Mouse (Mus musculus) adrenal gland (tissue): ENCODE measurements around the gene Htra3.

Source experiments
- intact Hi-C: fragments of 180-260 bp; cut with DNase I; formaldehyde crosslinking; loops from one replicate; pipeline ENCODE4 v1.15.1; 2025
- long read RNA-seq, 2 experiments: library from polyadenylated mRNA; unstranded; transcript quantifications; one replicate each; pipeline ENCODE4 v2.0.0; 2020; ENCODE audit warnings: borderline replicate concordance in 1 of 2; ENCODE audit not compliant: insufficient replicate concordance in 1 of 2

Gene Htra3
- long read RNA-seq, experiment 1, partial matches to known transcripts: 2 of 8 reads
- long read RNA-seq, experiment 1, other reads (novel, unspliced or antisense): 4 of 8 reads
- long read RNA-seq, experiment 2, transcript Htra3-201 (9 exons, 2,750 nt): major isoform, 8 of 11 reads
- long read RNA-seq, experiment 2, partial matches to known transcripts: 1 of 11 reads
- long read RNA-seq, experiment 2, other reads (novel, unspliced or antisense): 1 of 11 reads

DNA sequence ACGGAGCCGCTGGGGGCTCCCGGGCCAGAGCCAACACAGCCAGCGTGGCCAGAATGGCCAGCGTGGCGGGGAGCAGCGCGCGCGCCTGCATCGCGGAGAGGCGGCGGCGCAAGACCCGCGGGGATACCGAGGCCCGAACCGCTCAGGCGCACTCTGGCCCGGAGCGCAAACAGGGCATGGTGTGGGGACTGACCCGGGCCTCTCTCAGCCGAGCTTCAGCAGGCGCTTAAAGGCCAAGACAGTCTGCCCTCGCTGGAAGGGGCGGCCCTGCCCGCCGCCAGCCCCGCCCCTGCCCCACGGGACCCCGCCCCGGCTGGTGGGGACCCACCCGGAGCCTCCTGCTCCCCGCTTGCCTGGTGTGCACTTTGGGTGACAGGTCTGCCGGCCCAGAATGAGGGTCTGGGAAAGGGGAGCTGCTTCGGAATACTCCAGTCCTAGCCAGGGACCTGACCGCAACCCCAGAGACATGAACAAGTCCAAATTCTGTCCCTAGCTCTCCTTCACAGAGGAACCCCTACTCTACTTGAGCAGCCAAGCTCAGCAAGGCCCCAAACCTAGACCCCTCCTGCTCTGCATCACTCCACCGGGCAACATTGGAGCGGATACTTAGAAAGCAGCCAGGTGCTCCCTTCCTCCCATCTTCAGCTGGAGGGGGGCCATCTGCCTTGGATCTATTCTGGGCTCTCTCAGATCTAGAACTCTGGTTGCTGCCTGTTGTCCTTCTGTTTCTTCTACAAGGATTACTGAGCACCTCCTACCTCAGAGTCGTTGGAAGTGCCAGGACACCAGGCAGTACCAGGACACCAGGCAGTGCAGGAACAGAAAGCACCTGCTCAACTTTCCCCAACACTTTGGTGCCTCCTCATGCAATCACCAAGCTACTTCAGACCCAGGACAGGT, at the start of gene Htra3:
TSS of gene Htra3 (minus strand) at position 527 of the 900 bp plus-strand sequence.
- intact Hi-C loops: loop anchor here (2.0 to 5.0 kb wide), 2 partner anchors 52 to 85 kb away; no protein-coding TSS in a partner anchor

DNA sequence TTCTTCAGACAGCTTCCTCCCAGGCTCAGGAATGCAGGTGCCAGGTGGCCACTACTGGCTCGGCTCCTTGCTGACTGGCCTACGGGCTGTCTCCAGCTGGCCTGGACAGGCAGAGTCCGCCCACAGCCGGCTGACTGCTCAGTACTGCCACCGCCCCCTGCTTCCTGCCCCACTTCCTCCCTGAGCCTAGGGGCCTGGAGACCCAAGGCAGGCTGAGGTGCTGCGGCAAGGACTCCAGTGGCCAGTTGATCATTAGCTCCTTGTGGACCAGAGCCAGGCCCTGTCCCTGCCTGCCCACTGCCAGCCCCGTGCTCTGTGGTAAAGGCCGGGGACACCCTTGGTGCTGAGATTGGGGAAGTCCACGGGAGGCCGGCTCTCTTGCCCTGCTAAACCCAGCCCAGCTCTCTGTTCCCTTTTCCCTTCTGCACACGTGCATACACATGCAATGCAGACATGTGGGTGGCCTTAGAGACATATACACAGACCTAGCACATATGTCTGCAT, 49.4 kb upstream of the Htra3 start:
- intact Hi-C loops: no loop called here

DNA sequence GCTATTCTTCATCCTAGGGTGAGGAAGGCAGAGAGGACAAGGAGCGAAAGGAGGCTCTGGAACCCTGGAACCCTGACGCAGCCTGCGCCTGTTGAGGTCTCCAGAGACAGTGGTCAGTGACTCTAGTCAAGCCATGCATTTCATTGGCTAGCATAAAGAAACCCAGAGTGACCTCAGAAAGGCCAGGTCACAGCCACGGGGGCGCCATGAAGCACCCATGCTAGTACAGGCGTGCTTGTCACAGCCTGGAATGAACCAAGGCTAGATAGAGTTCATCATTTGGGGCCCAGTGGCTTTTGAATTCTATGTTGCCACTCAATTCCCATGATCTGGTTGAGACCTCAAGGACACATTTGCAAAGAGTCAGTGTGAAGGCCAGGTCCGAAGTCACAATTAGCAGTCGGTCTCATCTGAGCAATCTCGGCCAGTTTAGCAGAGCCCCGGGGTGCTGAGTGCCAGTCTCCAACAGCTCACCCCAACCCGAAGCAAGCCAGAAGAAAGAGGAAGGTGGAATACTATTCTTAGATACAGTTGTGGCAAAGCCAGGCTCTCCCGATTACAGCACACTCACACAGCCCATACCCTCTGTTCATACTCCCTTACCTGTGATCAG, 48.9 kb upstream of the Htra3 start:
- intact Hi-C loops: no loop called here

DNA sequence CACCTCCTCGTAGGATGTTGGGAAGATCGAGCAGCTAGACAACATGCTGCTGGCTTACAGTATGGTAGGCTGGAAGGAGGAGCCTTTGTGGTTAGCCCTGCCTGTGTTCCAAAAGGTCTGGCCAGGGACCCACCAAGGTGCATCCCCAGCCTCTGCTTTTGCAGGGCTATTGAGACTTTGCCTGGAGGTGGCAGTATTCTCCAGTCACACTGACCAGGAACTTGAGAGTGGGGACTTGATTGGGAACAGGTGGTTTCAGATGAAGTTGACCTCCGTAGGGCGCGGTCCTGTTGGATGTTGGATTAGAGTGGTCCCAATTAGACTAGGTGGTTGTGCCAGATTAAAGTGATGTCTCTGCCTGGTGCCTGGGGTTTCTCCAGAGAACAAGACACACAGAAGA, 47.9 kb upstream of the Htra3 start:
- intact Hi-C loops: no loop called here

DNA sequence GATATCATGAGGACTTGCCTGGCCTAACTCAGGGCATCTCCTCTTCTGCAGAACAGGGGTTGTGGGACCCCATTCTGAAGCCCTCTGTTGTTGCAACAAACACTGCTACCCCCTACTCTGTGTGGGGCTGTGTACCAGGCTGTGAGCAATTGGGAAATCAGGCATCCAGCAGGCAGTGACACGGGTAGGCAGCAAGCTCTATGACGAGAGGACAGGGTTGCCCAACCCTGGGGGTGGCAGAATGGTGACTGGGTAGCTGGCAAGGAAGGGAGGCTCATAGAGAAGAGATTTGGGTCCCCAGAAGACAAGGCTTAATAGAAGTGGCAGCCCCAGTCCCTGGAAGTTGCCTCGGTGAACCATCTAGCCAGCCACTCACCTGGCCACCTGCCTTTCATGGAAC, 46.3 kb upstream of the Htra3 start:
- intact Hi-C loops: no loop called here

DNA sequence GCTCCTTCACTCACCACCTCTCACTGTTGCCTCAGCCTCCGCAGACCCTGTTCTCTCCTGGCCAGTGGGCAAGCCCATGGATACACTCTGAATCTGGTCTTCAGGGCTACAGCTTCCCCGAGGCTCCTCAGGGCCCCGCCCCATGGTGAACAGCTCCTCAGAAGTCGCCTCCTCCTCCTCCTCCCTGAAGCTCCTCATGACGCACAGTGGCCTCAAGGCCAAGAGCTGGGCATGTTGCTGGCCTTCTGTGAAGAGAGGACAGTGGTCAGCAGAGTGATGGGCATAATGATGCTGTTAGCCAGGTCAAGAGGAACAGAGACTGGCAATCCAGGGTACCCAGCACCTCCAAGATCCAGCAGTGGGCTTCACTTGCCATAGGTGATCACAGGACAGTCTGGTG, 44.3 kb upstream of the Htra3 start:
- intact Hi-C loops: no loop called here

DNA sequence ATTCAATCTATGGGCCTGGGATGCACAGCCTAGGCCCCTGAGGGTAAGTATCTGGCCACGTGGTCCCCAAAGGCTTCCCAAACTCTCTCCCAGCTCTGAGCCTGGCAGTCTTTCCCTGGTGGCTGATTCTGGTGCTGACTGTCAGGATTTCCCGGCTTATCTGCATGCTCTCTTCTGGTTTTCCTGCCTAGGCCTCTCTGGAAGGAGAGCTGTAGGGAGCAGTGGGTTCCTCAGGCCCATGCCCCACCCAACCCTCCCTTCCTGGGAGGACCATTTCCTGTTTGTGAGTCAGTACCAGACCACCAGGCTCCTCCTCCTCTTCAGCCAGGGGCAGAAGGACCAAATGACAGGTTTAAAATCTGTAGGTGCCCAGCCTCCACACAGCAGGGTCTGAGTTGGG, 43.1 kb upstream of the Htra3 start:
- intact Hi-C loops: no loop called here

DNA sequence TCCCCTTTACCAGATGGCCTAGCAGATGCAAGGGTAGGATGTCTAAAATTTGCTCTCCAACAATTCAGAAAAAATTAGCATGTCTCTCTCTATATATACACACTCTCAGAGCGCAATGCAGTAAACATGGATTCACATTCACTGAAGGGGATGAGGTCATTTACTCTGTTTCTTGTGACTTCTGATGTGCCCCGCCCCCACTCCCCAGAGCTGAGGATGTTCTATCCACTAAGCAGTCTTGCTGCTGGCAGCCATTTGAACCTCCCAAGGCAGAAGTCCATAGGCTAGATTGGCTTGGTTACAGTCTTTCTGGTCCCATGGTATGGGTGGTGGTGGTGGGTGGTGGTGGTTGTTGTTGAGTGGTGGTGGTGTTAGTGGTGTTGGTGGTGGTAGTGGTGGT, 42.4 kb upstream of the Htra3 start:
- intact Hi-C loops: no loop called here

DNA sequence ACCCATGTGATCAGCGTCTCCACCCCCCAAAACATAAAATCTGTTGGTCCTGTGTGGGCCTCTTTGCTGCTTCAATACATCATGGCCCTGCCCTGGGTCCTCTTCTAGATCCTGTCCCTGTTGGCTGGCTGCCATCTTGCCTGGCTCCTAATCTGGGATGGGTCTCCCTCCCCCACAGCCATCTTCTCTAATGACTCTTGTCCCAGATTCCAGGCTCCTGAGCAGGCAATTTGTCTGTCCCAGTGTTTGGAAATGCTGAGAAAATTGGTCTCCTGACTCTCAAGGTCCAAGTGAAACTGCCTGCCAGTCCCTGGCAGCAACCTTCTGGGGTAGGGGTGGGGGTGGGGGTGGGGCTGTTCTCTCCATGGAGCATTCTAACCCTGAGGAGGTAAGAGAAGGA, 40.3 kb upstream of the Htra3 start:
- intact Hi-C loops: loop anchor here (5.0 kb wide), 1 partner anchor 37 kb away; the partner anchor contains the start of gene Ablim2

DNA sequence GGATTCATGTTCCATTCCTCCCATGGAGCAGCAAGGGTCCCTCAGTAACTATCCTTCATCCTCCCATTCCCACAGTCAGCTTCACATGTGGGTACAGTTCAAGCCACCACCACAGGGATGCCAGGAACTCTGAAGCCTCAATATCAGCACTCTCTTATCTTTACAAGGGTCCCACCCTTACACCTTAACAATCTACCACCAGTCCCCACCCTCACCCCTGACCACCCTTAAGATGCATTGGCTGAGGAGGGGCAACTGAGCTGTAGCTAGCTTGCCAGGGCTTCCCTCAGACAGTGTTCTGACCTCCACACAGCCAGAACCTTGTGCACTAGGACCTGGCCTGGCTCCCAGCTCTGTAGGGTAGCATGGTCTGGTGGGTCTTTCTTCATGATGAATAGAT, 39.8 kb upstream of the Htra3 start:
- intact Hi-C loops: loop anchor here (5.0 kb wide), 1 partner anchor 38 kb away; the partner anchor contains the start of gene Ablim2

DNA sequence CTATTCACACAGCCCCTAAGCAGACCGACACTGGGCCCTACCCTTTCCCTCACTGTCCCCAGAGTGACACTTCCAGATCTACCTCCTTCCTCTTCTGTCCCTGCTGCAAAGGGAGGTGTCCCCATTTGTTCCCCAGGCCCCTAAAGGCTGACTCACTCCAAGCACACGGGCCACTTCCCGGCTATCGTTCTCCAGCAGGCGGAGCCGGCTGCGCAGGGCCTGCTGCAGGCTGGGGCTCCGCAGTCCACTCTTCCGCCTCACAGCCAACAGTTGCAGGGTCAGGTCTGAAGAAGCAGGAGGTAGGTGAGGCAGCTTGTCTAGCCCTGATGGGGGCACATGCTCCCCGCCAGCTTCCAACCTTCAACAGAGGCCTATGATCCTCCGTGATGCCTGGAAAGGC, 39.2 kb upstream of the Htra3 start:
- intact Hi-C loops: loop anchor here (5.0 kb wide), 1 partner anchor 38 kb away; the partner anchor contains the start of gene Ablim2

DNA sequence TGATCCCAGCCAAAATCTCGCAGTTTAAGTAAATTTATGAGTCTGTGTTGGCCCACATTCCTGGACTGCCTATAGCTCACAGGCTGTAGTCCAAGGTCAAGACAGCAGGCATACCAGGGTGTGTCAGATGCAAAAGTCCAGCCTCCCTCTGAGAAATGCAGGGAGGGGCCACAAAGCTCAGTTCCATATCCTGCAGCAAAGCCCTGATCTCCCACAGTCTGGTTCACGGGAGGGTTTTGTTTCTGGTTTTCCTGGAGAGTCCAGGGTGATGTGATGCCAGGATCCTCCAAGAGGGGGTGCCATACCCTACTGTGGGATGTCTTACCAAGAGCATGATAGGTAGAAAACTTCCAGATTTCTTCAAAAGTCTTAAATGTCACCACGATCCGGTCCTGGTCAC, 38.4 kb upstream of the Htra3 start:
- intact Hi-C loops: loop anchor here (5.0 kb wide), 1 partner anchor 39 kb away; the partner anchor contains the start of gene Ablim2

DNA sequence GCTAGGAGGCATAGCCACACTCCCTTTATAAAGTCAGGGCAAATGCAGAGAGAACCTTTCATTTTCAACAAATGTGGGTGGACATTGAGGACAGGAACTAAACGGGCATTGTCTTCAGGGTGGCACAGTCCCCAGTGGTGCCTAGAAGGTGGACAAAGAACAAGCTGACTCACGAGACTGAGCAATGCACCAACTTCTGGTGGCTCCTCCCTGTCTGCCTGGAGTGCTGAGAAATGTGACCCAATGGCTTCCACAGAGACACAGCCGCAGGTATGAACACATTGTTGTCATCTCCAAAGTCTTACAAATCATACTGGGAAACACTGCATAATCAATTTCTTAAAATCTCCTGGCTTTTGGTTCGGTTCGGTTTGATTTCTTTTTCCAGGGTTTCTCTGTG, 37.9 kb upstream of the Htra3 start:
- intact Hi-C loops: loop anchor here (5.0 kb wide), 1 partner anchor 40 kb away; the partner anchor contains the start of gene Ablim2

DNA sequence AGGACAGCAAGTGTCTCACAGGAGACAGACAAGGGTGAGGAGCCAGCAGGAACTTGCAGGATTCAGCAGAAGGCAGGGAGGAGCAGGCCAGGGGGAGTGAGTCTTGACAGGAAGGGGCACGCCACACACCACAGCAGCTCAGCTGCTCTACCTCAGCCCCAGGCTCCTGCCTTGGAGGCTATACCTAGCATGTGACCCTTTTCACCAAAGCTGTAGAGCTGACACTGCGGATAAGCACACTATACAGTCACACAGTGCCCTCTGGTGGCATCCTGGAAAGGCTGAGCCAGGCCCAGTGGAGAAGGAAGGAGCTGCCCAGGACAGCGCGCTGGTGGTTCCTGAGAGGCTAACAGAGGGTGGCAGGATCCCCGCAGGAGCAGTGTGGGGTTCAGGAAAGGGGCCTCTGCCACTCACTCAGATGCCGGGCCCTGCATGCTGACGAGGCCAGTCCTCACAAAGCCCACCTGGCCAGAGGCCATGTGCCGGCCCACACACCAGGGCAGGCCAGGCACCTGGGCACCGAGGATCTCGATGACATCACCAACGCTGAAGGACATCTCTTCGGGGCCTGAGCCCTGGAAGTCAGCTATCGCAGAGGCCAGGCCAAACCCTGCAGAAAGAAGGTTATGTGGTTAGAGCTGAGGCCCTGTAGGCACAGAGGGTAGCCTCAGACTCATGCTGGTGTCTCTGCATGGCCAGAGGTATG, 34.2 kb upstream of the Htra3 start:
- intact Hi-C loops: no loop called here

DNA sequence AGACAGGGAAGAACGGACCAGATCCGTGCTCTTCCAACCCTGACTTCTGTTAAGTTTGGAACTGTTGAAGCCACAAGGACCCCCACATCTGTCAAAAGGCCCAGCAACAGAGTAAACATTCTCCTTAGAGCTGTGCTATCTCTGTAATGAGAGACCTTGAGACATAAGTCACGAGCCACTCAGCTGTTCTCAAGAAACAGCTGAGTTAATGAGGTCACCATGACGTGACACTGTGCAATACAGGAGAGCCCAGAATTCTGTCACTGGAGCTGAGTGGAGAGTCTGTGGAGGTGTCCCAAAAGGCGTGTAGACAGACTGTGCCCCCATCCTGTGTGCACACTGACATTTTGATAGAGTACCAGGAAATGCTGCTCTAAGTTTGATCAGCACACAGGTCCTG, 32.9 kb upstream of the Htra3 start:
- intact Hi-C loops: loop anchor here (1.0 kb wide), 1 partner anchor 11 kb away; no protein-coding TSS in a partner anchor

DNA sequence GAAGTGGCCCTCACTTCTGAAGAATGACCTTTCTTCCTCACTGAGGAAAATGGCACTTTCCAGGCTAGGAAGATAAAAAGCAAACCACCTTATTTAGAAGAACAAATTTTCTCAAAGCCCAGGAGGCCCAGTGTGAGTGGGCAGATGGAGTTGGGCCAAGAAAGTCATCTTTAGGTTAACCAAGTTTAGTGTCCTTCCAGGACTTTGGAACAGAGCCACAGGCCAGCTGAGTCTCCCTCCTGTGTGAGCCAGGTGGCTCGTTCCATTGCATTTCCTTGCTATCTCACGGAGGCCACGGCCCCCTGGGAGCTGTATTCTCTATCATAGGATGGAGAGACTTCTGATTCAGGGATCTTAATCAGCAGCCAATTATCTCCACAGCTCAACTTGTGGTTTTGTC, 31.3 kb upstream of the Htra3 start:
- intact Hi-C loops: no loop called here

DNA sequence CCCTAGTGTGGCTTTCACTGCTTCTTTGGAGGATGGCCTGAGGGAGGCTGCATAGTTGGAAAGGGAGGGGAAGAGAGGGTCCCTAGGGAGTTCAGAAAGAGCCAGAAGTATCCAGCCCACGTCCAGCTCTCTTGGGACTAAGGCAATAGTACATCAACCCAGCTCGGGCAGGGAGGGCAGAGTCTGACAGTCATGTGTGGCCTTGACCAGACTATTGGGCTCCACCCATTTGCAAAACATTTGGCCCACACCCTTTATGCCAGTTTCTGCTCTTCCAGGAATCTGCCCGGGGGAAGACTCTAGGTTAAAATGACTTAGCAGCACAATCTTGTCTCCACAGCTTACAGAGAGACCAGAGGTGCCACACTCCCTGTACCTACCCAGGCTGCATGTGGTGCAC, 30.9 kb upstream of the Htra3 start:
- intact Hi-C loops: no loop called here

DNA sequence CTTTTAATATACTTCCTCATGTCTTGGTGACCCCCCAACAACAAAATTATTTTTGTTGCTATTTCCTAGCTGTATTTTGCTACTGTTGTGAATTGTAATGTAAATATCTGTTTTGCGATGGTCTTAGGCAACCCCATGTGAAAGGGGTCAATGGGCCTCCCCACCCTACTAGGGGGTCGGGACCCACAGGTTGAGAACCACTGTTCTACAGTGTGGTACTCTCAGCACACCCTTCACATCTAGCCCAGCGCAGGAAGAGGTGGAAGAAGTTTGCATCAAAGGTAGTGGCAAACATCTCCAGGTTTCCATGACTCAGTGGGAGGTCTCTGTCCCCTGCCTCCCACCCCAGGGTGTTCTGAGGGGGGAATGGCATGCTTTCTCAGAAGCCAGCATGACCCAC, 25.8 kb upstream of the Htra3 start:
- intact Hi-C loops: no loop called here

DNA sequence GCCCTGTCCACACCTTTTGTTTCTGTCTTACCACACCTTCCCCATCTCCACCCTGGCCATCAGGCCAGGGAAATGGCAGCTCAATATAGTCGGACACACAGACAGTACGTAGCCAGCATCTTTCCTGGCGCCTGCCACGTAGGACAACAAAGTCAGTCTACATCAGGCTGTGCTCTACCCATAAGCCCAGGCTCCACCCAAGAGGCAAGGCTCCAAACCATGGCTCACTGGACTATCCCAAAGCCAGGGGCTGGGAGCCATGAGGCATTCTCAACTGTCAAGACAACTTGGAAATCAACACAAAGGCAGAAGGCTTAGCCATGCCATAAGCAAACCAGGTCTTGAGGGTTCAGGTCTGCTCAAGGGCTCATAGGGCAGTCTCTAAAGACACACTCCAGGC, 24.2 kb upstream of the Htra3 start:
- intact Hi-C loops: no loop called here

DNA sequence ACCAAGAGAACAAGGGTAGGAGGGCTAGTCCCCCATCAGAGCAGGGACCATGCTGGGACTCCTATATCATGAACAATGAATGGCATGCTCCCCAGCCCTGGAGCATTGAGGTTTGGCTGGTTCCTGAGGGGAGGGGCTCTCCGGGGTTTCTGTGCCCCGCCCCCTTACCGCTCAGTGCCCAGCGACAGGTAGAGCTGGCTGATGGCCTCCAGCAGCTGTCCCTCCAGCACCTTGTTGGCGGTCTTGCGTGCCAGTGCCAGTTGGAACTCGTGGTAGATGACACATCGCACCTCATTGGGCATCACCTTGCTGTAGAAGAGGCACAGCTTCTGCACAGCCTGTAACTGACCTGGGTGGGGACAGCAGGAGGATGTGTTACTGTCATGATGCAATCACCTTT, 23.6 kb upstream of the Htra3 start:
- intact Hi-C loops: no loop called here

DNA sequence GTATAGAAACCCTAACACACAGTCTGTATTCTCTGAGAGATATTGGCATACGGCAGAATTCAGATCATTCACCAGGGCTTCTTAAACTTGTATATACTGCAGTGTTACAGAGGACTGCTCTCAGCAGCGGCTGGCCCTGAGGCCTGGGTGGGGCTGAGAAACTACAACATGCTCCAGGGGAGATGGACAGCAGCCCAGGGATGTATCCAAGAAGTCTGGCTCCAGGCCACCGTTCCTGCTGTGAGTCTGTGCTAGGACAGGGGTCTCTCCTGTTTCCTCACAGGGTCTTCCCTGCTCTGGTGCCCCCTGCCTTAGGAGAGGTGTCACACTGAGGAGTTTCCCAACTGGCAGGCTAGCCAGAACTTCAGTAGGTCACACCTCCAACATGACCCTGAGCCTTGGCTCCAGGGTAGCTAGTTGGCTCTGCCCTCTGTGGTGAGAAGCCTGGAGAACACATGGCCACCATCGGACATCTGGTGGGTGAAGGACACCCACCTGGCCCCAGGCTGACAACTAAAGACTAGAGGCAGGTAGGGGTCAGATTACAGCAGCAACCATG, 23.1 kb upstream of the Htra3 start:
- intact Hi-C loops: no loop called here
